Mouse (Mus musculus) forebrain, embryonic 16.5 days (tissue): ENCODE data around the gene Nt5c2. TPM values are rescaled to one million over a fixed set of nuclear protein-coding genes. Genes with fewer than 3 reads are reported as not detected.

ENCODE experiments used
- ATAC-seq: fragments of 200-750 bp; cut with Nextera tagmentation; 2 replicates; pipeline ENCODE4 v1.8.0; 2017; ENCODE audit warnings: mild to moderate bottlenecking, moderate library complexity
- H3K27ac ChIP-seq: fragments of 300-500 bp; sonication (generic); 2 replicates; pipeline ENCODE4 v1.5.1; 2014; ENCODE audit warnings: low read length, control low read depth
- H3K27me3 ChIP-seq: fragments of 300-500 bp; sonication (generic); replicated peaks from 2 replicates; pipeline ENCODE4 v1.6.1; 2014; ENCODE audit warnings: low read length; ENCODE audit not compliant: control insufficient read depth, insufficient read depth
- H3K36me3 ChIP-seq: fragments of 300-500 bp; sonication (generic); 2 replicates; pipeline ENCODE4 v1.6.1; 2014; ENCODE audit not compliant: control insufficient read depth, insufficient read depth
- H3K4me1 ChIP-seq: fragments of 300-500 bp; sonication (generic); replicated peaks from 2 replicates; pipeline ENCODE4 v1.6.1; 2014; ENCODE audit warnings: low read length; ENCODE audit not compliant: control insufficient read depth, insufficient read depth
- H3K4me2 ChIP-seq: fragments of 300-500 bp; sonication (generic); 2 replicates; pipeline ENCODE4 v1.6.1; 2014; ENCODE audit warnings: mild to moderate bottlenecking, low read length, control low read depth
- H3K4me3 ChIP-seq: fragments of 300-500 bp; sonication (generic); replicated peaks from 2 replicates; pipeline ENCODE4 v1.5.1; 2014; ENCODE audit warnings: mild to moderate bottlenecking, low read length, control low read depth
- H3K9ac ChIP-seq: fragments of 300-500 bp; sonication (generic); replicated peaks from 2 replicates; pipeline ENCODE4 v1.6.1; 2014; ENCODE audit warnings: low read depth, low read length, control low read depth
- H3K9me3 ChIP-seq: fragments of 300-500 bp; sonication (generic); 2 replicates; pipeline ENCODE4 v1.6.1; 2016; ENCODE audit warnings: low read length; ENCODE audit not compliant: control insufficient read depth
- WGBS: fragments of 180-500 bp; shearing (Covaris S2); extraction: QIAGEN DNeasy Blood & Tissue Kit; methylation state at CpG from one replicate; pipeline ENCODE4 v1.1.7; 2014; 5-methylcytosine and 5-hydroxymethylcytosine counted together
- polyA plus RNA-seq: library from polyadenylated mRNA; unstranded; fragments of >200 nt; fragmentation: Nextera tagmentation; extraction: Ambion mirVana; gene quantifications from 2 replicates; pipeline ENCODE4 v1.2.1, GENCODE M21; 2015

Gene Nt5c2
- polyA plus RNA-seq, 1 experiment from 2014 or later = 81.4 TPM

DNA sequence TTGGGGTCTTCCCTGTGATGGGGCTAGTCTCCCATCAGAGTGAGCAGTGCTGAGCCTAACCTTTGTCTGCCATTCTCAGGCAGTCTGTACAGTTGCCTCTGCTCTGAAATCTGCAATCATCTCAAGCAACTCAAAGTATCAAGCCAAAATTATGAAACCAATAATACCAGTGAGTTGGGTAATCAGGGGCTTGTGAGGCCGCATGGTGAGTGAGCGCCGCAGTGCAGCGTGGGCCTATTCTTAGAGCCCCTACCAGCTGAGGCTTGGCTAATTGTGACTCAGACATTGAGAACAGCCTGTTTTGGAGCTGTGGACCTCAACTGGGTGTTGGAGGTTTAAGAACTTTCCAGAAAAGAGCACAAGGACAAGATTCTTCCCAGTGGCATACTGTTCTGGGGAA, 143.9 kb downstream of the Nt5c2 start:
- Histone ChIP-seq H3K27ac (no peak overlapping the region), H3K4me1 (no peaks in the 10 kb centered on the region), H3K9ac (no peak overlapping the region; the same call in 1 of the 2 replicates), H3K27me3 (no peaks in the 10 kb centered on the region), H3K36me3 (no peaks in the 10 kb centered on the region), H3K4me2 (no peak overlapping the region), H3K4me3 (no peak overlapping the region), H3K9me3 (no peaks in the 10 kb centered on the region)
- ATAC-seq = no peak
- 90% methylated on average over 4 of the region's 4 CpGs for WGBS

GRCm38 (mm10) chr19:46869526-46869925, 145.4 kb downstream of the Nt5c2 start:
- Histone ChIP-seq H3K27ac (no peak overlapping the region), H3K36me3 (no peaks in the 10 kb centered on the region), H3K4me2 (no peak overlapping the region), H3K4me1 (no peaks in the 10 kb centered on the region), H3K9ac (no peak overlapping the region), H3K27me3 (no peaks in the 10 kb centered on the region), H3K4me3 (no peak overlapping the region), H3K9me3 (no peaks in the 10 kb centered on the region)
- WGBS = 11% methylated on average over 6 of the region's 6 CpGs
- ATAC-seq = peak; percentile 84

GRCm38 (mm10) chr19:46869049-46869448, 145.9 kb downstream of the Nt5c2 start:
- no peaks in the 10 kb centered on the region for H3K36me3 ChIP-seq
- no peak overlapping the region for H3K9ac ChIP-seq
- H3K4me2 ChIP-seq = no peak overlapping the region
- H3K9me3 ChIP-seq = no peaks in the 10 kb centered on the region
- H3K4me3 ChIP-seq = no peak overlapping the region
- ATAC-seq = no peak
- H3K27ac ChIP-seq = no peak overlapping the region
- H3K4me1 ChIP-seq = no peaks in the 10 kb centered on the region
- WGBS = 63% methylated on average over 11 of the region's 11 CpGs
- no peaks in the 10 kb centered on the region for H3K27me3 ChIP-seq

GRCm38 (mm10) chr19:46865381-46865780, 149.6 kb downstream of the Nt5c2 start:
- H3K27ac ChIP-seq = no peak overlapping the region
- no peaks in the 10 kb centered on the region for H3K9me3 ChIP-seq
- no peak overlapping the region for H3K9ac ChIP-seq
- H3K27me3 ChIP-seq = no peaks in the 10 kb centered on the region
- H3K36me3 ChIP-seq = no peaks in the 10 kb centered on the region
- no peak overlapping the region for H3K4me3 ChIP-seq
- no peak overlapping the region for H3K4me2 ChIP-seq
- ATAC-seq = no peak
- 86% methylated on average over 4 of the region's 4 CpGs for WGBS
- H3K4me1 ChIP-seq = no peaks in the 10 kb centered on the region

- ATAC-seq = no peak
- 76% methylated on average over 6 of the region's 6 CpGs for WGBS
- no peak overlapping the region for H3K9ac ChIP-seq
- H3K27ac ChIP-seq = no peak overlapping the region
- no peaks in the 10 kb centered on the region for H3K9me3 ChIP-seq
- H3K4me3 ChIP-seq = no peak overlapping the region
- H3K36me3 ChIP-seq = no peaks in the 10 kb centered on the region
- H3K4me1 ChIP-seq = no peaks in the 10 kb centered on the region
- no peaks in the 10 kb centered on the region for H3K27me3 ChIP-seq
- no peak overlapping the region for H3K4me2 ChIP-seq
Observed at GRCm38 (mm10) chr19:46864731-46865331, 150.1 kb downstream of the Nt5c2 start.

GRCm38 (mm10) chr19:46864079-46864478, 150.9 kb downstream of the Nt5c2 start:
- WGBS = 73% methylated on average over 6 of the region's 6 CpGs
- no peaks in the 10 kb centered on the region for H3K36me3 ChIP-seq
- no peak for ATAC-seq
- H3K9me3 ChIP-seq = no peaks in the 10 kb centered on the region
- no peak overlapping the region for H3K9ac ChIP-seq
- H3K4me1 ChIP-seq = no peaks in the 10 kb centered on the region
- H3K27ac ChIP-seq = no peak overlapping the region
- no peak overlapping the region for H3K4me3 ChIP-seq
- H3K4me2 ChIP-seq = no peak overlapping the region
- no peaks in the 10 kb centered on the region for H3K27me3 ChIP-seq

GRCm38 (mm10) chr19:46863236-46863927, 151.6 kb downstream of the Nt5c2 start:
- H3K27ac ChIP-seq = no peak overlapping the region
- no peak overlapping the region for H3K9ac ChIP-seq
- H3K27me3 ChIP-seq = no peaks in the 10 kb centered on the region
- H3K9me3 ChIP-seq = no peaks in the 10 kb centered on the region
- H3K4me2 ChIP-seq = no peak overlapping the region
- H3K36me3 ChIP-seq = no peaks in the 10 kb centered on the region
- H3K4me1 ChIP-seq = no peaks in the 10 kb centered on the region
- no peak overlapping the region for H3K4me3 ChIP-seq
- ATAC-seq = no peak
- WGBS = 85% methylated on average over 17 of the region's 17 CpGs

- Histone ChIP-seq H3K9ac (no peak overlapping the region), H3K27me3 (no peaks in the 10 kb centered on the region), H3K9me3 (no peaks in the 10 kb centered on the region), H3K4me1 (no peaks in the 10 kb centered on the region), H3K27ac (no peak overlapping the region), H3K4me3 (no peak overlapping the region), H3K4me2 (no peak overlapping the region), H3K36me3 (no peaks in the 10 kb centered on the region)
- no peak for ATAC-seq
- WGBS = 69% methylated on average over 3 of the region's 3 CpGs
Observed at GRCm38 (mm10) chr19:46862556-46862955, 152.4 kb downstream of the Nt5c2 start.

DNA sequence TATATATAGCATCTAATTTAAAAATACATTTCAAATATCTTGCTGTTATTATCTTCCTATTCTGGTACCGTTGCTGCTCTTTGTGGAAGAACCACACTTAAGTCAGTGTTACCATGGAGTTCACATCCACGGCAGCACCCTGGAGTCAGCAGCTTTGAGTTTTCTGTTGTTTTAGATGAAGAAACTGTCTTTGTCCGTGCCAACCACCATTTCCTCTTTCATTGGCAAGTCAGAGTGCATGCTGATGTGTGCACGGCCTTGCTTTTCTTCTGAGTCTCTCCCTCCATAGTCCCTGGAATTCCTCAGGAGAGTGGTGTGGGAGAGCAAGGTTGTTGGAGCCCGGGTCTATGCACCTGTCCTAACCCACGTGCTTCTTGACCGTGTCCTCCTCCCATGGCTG, 156.8 kb downstream of the Nt5c2 start:
- 84% methylated on average over 7 of the region's 7 CpGs for WGBS
- no peaks in the 10 kb centered on the region for H3K27me3 ChIP-seq
- no peaks in the 10 kb centered on the region for H3K9me3 ChIP-seq

More for the DNA sequence above, 156.8 kb downstream of the Nt5c2 start:
- ATAC-seq = no peak
- H3K4me3 ChIP-seq = no peak overlapping the region
- no peak overlapping the region for H3K9ac ChIP-seq
- no peaks in the 10 kb centered on the region for H3K36me3 ChIP-seq
- no peak overlapping the region for H3K27ac ChIP-seq
- peaks cover 9% of the 10 kb centered on the region; the same call in 1 of the 2 replicates for H3K4me1 ChIP-seq
- no peak overlapping the region for H3K4me2 ChIP-seq
